Mouse (Mus musculus) embryonic fibroblast, embryonic 13.5 days (primary cell): ENCODE measurements around the gene Tgfbrap1.

Experiments used
- CTCF ChIP-seq: IDR thresholded peaks from 2 replicates; pipeline ENCODE4 v1.5.1; 2011; ENCODE audit warnings: mild to moderate bottlenecking, control low read depth, low read length, moderate library complexity, borderline replicate concordance; ENCODE audit not compliant: insufficient read depth
- POLR2A ChIP-seq: IDR thresholded peaks from 2 replicates; pipeline ENCODE4 v1.6.1; 2011; ENCODE audit warnings: low read depth, mild to moderate bottlenecking, control low read depth, low read length, moderate library complexity

- TF ChIP-seq CTCF = no peak
- no peak for TF ChIP-seq POLR2A
Measured at GRCm38 (mm10) chr1:43072028-43072427, 26.4 kb downstream of the Tgfbrap1 start.
